Mouse (Mus musculus): ENCODE data around the gene Mtmr6. TPM values are rescaled to one million over a fixed set of nuclear protein-coding genes. Genes with fewer than 3 reads are reported as not detected.

Mtmr6 gene
- total and polyA plus RNA-seq, 3 experiments, result 21.3 to 29.1 TPM; not detected in 1

- Histone ChIP-seq H3K36me3 (ENCODE audit: control insufficient read depth in 1 of 2, insufficient read depth in 2 of 2, low read length in 2 of 2) (peaks cover 0 to 9% of the 10 kb centered on the region in 2 experiments; a peak in 2 of 4 replicates), H3K4me3 (ENCODE audit: control insufficient read depth in 1 of 2, insufficient read depth in 1 of 2, low read depth in 2 of 2, low read length in 2 of 2) (no peak overlapping the region), H3K27me3 (ENCODE audit: control insufficient read depth in 1 of 2, insufficient read depth in 2 of 2, low read length in 2 of 2) (no peaks in the 10 kb centered on the region), H3K27ac (ENCODE audit: control insufficient read depth, low read depth, low read length) (no peak overlapping the region), H3K9ac (ENCODE audit: control insufficient read depth, low read depth, low read length, poor library complexity, severe bottlenecking) (no peak overlapping the region), H3K4me1 (ENCODE audit: control insufficient read depth in 1 of 2, insufficient read depth in 2 of 2, low read length in 2 of 2) (no peaks in the 10 kb centered on the region), H3K9me3 (replicated peaks; ENCODE audit: insufficient read depth, low read length) (no peaks in the 10 kb centered on the region), H3K79me2 (ENCODE audit: control insufficient read depth, insufficient read depth, low read length, poor library complexity) (no peaks in the 10 kb centered on the region)
- no peak for DNase-seq (ENCODE audit: low read depth, low spot score)
- TF ChIP-seq NELFE (IDR thresholded peaks at IDR 0.05; ENCODE audit: low read depth, low read length) (no peak), BHLHE40 (IDR thresholded peaks at IDR 0.05; ENCODE audit: borderline replicate concordance, low read depth, low read length) (no peak), KAT2A (conservative IDR thresholded peaks at IDR 0.05; ENCODE audit: low read depth, low read length) (no peak), MXI1 (IDR thresholded peaks at IDR 0.05; ENCODE audit: low read depth, low read length) (no peak), POLR2AphosphoS5 (IDR thresholded peaks at IDR 0.05; ENCODE audit: borderline replicate concordance, low read depth, low read length) (no peak), CHD2 (IDR thresholded peaks at IDR 0.05; ENCODE audit: low read length) (no peak)
Measured at GRCm38 (mm10) chr14:60301024-60301423, 36.0 kb downstream of the Mtmr6 start.

DNA sequence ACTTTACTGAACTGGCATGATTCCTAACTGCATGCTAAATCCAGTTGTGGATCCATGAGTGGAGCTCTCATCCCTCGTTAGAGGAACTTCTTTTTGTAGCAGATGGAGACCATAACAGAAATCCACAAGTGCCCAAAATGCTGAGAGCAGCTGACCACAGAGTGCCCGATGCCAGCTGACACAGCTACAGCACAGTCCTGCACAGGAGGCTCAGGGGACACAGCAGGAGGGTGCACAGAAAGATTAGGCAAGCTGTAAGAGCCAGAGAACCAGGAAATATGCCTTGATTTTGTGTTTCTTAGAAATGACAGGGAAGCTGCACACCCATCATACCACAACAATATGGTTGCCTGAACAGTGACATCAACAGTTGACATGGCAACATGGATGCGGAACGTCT is 37.4 kb downstream of the Mtmr6 start:
- H3K4me3 ChIP-seq (ENCODE audit: control insufficient read depth in 1 of 2, insufficient read depth in 1 of 2, low read depth in 2 of 2, low read length in 2 of 2), result no peak overlapping the region
- TF ChIP-seq GABPA (IDR thresholded peaks at IDR 0.05; ENCODE audit: low read depth, low read length) (no peak), JUND (IDR thresholded peaks at IDR 0.05; ENCODE audit: low read depth, low read length) (no peak), POLR2AphosphoS2 (IDR thresholded peaks at IDR 0.05; ENCODE audit: low read length) (no peak), POLR2AphosphoS5 (IDR thresholded peaks at IDR 0.05; ENCODE audit: borderline replicate concordance, low read depth, low read length) (no peak), MAX (IDR thresholded peaks at IDR 0.05; ENCODE audit: low read length) (no peak), ZC3H11A (IDR thresholded peaks at IDR 0.05; ENCODE audit: low read depth, low read length) (no peak), RCOR1 (IDR thresholded peaks at IDR 0.05; ENCODE audit: low read depth, low read length) (no peak), SMC3 (IDR thresholded peaks at IDR 0.05; ENCODE audit: low read depth, low read length) (no peak), UBTF (IDR thresholded peaks at IDR 0.05; ENCODE audit: borderline replicate concordance, insufficient read depth, low read depth, low read length) (no peak), ELF1 (IDR thresholded peaks at IDR 0.05; ENCODE audit: low read depth, low read length) (no peak), CHD2 (IDR thresholded peaks at IDR 0.05; ENCODE audit: low read length) (no peak), RAD21 (IDR thresholded peaks at IDR 0.05; ENCODE audit: low read depth, low read length) (no peak), TCF12 (IDR thresholded peaks at IDR 0.05; ENCODE audit: low read depth, low read length) (no peak)
- no peak for DNase-seq (ENCODE audit: low read depth, low spot score)
- H3K27me3 ChIP-seq (ENCODE audit: control insufficient read depth in 1 of 2, insufficient read depth in 2 of 2, low read length in 2 of 2), result no peaks in the 10 kb centered on the region
- no peaks in the 10 kb centered on the region for H3K4me1 ChIP-seq (ENCODE audit: control insufficient read depth in 1 of 2, insufficient read depth in 2 of 2, low read length in 2 of 2)
- no peak overlapping the region for H3K27ac ChIP-seq (ENCODE audit: control insufficient read depth, low read depth, low read length)
- H3K79me2 ChIP-seq (ENCODE audit: control insufficient read depth, insufficient read depth, low read length, poor library complexity), result no peaks in the 10 kb centered on the region
- H3K36me3 ChIP-seq (ENCODE audit: control insufficient read depth in 1 of 2, insufficient read depth in 2 of 2, low read length in 2 of 2), result peaks cover 0 to 3% of the 10 kb centered on the region in 2 experiments; a peak in 1 of 4 replicates
- no peaks in the 10 kb centered on the region for H3K9me3 ChIP-seq (replicated peaks; ENCODE audit: insufficient read depth, low read length)
- H3K9ac ChIP-seq (ENCODE audit: control insufficient read depth, low read depth, low read length, poor library complexity, severe bottlenecking), result no peak overlapping the region
